Mouse (Mus musculus) liver, adult 2 months (tissue): ENCODE measurements around the gene Ddi2.

Experiments used
- CTCF ChIP-seq: fragments of 200-500 bp; IDR thresholded peaks from 2 replicates; pipeline ENCODE4 v1.5.1; 2011; ENCODE audit warnings: low read depth, low read length, control low read depth
- POLR2A ChIP-seq: fragments of 200-500 bp; IDR thresholded peaks from 2 replicates; pipeline ENCODE4 v1.6.1; 2011; ENCODE audit warnings: low read length, control low read depth; ENCODE audit not compliant: insufficient read depth; ENCODE audit errors: extremely low read depth

DNA sequence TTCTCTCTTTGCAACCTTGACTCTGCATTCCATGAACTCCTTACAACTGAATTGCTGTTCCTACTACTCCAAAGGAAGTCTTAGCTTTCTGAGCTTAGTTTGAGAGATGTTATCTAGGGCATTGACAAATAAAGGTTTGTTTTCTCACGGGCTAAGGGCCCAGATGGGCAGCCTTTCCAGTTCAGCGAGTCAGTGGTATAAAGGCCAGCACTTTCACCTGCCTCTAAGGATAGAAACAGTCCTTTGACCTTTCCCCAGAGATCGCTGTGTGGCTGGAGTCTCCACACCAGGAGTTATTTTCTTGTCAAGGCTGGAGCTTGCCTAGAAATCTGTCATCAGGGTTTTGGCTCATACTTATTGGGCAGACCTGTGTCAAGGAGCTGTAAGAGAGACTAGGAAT lies 2.5 kb upstream of the Ddi2 start:
- no peak for TF ChIP-seq POLR2A
- TF ChIP-seq CTCF: no peak
